Mouse (Mus musculus): Measurements from ENCODE around the gene Tk1.
"Not testable (repeated sequence)": the region's sequence is repeated elsewhere in the genome, so short reads cannot be mapped to it uniquely, and the experiment has no call there.

DNA sequence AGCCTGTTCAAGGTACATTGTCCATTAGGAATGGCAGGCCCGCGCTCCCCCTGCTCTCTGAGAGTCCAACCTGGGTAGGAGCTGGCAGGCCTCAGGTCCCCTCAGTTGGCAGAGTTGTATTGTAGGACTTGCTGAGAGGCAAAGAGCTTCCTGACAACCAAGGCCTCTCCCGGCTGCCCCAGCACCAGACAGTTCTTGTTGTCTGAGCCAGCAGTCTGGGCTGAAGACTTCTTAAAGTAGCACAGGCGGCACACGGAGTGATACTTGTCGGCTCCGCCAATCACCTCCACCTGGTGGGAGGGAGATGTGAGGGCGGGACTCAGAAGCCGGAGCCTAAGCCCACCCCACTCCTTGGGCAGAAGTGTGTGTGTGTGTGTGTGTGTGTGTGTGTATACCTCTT, 10.0 kb downstream of the Tk1 start:
- not testable (repeated sequence) for TF ChIP-seq POLR2A (IDR thresholded peaks at IDR 0.05; ENCODE audit: low read depth, low read length); CTCF (IDR thresholded peaks at IDR 0.05; ENCODE audit: extremely low read depth, insufficient read depth, insufficient read length, insufficient replicate concordance)
